Mouse (Mus musculus) gastrocnemius, adult 18-20 months (tissue): ENCODE data around the gene Casc3. TPM values are rescaled to one million over a fixed set of nuclear protein-coding genes. Genes with fewer than 3 reads are reported as not detected.

Experiments used
- DNase-seq: peaks from one replicate; pipeline ENCODE4 v3.0.0; 2021; ENCODE audit warnings: low spot score
- total RNA-seq, 2 experiments: library from RNA; stranded (reverse); gene quantifications; 2 replicates each; pipeline ENCODE4 v1.2.3; 2021

Gene Casc3
- total RNA-seq, 2 experiments from 2014 or later = 14.0 to 15.6 TPM

DNA sequence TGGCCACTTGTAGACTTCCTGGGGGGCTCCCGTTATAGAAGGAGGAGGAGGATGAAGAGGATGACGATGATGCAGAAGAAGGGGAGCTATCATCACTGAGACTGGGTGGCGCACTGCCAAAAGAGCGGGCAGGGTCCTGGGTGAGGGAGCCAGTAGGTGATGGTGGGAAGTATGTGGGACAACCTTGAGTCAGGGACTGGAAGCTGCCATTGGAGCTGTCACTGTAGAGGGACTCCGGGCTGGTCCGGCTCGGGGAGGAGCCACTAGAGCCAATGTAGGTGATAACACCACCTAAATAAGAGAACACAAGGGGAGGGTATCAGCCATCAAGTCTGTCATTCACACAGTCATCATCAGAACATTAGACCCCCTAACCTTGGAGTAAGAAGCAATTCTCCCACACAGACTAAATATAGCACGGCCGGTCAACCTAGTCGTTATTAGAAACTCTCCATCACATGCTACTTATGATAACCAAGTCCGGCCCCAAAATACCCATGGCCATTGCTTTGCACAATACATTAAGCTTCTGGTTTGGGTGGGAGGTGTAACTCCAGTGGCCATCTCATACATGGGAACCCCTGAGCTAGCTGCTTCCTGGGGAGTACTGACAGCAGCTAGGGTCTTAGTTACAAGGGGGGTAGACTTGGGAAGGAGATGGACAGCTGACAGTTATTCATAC lies 32.7 kb upstream of the Casc3 start:
- DNase-seq = peak; percentile 49

DNA sequence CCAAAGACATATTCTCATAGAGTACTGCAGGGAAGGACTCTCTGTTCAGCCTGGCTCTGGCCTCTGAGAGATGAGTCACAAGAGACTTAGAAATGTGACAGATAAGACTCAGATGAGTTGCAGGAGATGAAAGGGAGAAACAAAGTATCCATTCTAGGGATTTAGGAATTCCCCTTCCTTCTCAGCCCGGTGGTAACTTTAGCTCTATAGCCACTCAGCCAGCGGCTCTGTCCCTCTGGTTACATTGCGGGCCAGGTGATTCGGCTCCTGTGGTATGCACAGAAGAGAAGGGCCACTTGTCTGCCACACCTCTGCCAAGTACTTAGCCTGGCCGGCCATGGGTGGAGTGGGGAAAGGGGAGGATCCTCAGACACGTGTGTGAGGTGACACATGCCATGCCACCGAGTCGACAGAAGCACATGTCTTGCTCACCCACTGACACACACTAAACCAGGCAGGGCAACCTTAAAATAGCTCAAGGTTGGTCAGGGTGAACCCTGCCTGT lies 32.0 kb upstream of the Casc3 start:
- DNase-seq = peak; percentile 93

DNA sequence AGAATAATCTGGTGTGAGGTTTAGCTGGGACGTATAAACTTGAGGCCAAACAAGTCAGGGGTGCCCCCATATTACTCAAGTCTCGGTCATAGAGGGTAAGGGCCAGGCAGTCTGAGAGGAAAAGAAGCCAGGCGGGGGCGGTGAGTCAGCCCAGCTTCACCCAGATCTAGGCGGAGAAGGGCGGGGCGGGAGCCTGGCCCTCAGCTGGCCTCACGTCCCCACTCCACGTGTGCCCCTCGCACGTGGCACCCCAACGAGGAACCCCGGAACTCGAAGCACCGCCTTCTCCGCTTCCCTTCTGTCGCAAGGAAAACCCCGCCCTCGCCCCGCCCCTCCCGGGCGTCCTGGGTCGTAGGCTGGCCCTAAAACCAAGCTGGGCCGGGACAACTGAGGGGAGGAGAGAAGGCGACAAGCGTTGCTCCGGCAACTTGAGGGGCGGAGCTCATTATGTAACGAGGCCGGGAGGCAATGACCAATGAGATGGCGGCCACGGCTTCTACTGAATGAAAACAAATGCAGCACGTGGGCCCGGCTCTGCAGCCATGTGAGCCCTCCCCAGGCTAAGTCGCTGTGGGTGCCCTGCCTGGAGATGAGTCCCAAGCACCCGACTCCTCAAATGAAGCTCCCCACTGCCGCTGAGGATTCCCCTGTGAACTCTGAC lies 30.9 kb upstream of the Casc3 start:
- DNase-seq = peak; percentile 100

DNA sequence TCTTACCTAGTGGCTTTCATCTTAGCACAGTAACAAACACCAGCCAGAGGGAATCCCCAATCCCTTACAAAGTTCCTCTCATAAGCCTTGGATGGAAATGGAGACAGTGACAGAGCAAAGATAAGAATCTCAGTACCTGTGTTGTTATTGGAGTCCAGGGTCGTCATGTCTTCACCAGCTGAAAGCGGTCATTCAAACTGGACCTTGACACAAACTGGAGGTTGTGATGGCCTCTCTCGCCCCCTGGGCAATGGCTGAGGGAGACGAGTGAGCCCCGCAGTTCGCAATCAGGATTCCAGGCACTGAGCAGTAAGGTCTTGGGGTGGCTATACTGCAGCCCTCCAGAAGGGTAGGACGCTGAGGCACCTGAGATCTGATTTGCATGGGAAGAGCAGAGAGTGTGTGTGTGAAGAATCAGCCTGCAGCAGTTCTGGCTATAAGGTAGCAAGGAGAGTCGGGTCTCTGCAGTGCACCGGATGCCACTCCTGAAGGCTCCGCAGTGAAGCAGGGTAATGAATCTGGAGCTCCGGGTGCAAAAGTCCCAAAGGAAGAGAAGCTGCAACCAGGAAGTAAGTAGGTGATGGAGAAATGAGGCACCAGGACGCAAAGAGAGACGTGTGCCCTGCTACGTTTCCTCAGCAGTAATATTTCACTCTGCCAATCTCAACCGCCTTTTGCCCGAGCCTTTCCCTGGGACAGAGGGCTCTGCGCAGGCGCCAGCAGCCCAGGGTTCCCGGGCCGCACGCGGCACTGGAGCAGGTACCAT lies 29.9 kb upstream of the Casc3 start, which contains the start of gene Nr1d1:
TSS of gene Nr1d1 (minus strand) at position 752 of the 766 bp plus-strand sequence.
- no peak for DNase-seq

DNA sequence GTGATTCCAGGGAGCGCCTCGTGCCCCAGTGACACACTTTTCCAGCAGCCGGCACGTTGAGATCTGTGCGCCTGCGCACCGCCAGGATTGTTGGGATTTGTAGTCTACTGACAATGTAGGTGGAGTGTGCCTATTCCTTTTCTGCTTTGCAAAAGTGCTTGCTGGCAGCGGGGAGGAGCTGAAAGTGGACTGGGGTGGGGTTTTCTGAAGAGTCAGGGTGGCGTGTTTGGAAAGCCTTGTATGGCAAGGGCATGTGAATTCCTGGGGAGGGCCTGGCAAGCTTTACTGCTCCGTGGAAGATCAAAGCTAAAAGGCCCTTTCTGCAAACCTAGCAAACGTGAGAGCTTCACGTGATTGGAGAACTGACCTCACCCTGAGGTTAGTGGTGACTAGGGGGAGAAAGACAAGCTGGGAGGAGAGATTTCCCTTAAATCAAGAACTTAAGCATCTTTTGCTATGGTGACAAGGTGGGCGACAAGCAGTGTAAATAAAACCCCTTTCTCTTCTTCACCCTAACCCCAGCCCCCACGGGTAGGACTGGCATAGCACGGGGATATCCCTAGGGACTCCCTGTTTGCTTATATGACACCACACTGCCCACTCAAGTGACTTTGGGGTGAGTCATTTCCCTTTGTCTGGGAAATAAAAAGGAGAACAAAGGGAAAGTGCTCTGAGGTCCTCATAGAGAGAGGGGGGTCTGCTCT lies 29.2 kb upstream of the Casc3 start:
- DNase-seq = peak; percentile 100

DNA sequence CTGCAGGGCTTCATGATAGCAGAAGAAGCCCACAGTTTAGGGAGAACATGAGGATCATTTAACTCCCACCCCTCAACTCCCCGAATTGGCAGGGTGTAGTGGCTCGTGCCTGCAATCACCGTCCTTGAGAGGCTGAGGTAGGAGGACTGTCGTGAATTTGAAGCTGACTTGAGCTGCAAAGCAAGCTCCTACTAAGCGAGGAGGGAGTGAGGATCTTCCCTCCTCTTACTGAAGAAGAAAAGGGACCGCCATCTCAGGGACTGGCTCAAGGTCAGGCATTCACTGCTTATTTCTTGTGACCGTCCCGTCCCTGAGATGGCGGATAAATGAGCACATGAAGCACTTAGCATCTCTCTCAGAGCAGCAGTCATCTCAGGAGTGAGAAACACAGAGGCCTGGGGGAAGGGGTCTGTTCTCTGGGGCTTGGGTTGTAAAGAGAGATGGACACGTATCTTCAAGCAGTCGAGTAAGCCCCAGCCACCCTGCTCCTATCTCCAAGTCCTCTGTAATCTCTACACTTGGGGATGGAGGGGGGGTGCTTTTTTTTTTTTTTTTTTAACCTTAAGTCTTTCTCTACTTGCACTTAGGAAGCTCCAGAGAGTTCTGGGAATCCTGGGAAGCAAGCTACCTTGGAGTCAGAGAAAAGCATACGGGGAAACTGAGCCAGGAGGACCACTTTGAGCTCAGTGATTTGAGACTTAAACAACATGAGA lies 28.5 kb upstream of the Casc3 start:
- no peak for DNase-seq

DNA sequence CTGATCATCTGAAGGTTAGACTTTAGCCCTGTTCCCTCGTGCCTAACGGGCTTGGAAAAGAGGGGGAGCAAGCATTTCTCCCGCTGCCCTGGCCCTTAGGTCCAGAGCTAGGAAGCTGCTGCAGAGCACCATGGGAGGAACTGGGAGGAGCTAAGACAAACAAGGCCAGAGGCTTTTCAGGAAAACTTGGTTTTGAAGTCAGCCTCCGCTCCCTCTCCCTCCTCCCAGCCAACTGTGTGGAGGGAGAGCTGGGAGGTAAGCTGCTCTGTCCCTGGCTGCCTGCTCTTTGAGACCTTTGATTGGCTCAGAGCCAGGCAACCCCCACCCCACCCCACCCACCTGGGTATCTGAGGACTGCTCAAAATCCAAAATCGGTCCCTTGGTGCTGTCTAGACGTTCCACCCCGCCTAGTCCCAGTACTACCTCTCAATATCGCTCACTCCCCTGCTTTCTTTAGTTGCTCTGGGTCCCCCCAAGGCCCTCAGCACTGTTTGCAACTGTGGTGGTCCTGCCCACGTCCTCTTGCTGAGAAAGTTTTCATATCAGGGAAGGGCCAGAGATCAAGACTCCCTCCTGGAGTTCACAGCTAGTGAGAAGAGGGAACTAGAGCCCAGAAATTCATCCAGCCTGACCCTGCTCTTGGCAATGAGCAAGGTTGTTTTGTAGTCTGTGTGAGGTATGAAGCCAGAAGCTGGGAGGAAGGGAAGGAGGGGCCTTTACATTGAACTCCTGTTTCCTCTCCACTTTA lies 27.7 kb upstream of the Casc3 start:
- peak; percentile 67 for DNase-seq

DNA sequence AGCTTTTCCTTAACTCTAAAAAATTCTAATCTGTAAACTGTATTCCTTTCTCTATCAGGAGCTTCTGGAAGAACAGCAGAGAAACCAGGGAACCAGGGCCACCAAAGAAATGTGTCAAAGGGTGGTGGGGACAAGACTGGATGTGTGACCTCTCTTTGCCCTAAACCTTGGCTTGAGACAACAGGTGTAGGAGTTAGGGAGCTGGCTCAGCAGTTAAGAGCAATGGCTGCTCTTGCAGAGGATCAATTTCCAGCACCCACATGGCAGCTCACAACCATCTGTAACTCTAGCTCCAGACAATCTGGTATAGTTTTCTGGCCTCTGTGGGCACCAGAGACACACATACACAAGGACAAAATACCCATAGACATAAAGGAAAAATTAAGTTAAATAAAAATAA lies 26.8 kb upstream of the Casc3 start:
- DNase-seq = no peak

DNA sequence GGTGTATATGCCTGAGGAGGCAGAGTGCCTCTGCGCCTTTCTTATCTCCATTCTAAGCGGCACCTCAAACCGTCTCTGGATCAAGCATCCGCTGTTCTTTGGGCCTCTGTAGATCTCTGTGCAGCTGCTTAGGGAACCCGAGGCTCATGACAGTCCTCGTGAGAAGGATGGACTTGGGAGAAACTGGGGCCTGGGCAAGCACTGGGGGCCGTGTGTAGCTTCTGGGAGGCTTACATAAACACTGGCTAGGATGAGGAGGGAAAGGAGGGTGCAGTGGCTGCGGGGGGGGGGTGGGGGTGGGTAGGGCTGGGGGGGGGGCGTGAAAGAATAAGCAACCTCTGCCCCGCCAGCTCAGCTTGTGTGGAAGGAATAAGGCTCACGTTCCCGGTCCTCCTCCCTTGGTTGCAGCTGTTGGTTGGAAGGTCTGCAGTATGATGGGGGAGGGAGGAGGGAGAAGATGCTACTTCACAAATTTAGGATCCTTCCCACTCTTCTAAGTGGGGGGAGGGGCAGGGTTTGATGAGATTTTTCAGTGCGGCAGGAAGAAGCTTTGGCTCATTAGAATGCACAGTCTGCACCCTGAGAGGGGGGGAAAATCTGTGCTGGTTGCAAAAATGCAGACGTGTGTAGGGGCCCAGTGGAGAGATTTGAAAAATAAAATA lies 22.7 kb upstream of the Casc3 start:
- peak; percentile 79 for DNase-seq

DNA sequence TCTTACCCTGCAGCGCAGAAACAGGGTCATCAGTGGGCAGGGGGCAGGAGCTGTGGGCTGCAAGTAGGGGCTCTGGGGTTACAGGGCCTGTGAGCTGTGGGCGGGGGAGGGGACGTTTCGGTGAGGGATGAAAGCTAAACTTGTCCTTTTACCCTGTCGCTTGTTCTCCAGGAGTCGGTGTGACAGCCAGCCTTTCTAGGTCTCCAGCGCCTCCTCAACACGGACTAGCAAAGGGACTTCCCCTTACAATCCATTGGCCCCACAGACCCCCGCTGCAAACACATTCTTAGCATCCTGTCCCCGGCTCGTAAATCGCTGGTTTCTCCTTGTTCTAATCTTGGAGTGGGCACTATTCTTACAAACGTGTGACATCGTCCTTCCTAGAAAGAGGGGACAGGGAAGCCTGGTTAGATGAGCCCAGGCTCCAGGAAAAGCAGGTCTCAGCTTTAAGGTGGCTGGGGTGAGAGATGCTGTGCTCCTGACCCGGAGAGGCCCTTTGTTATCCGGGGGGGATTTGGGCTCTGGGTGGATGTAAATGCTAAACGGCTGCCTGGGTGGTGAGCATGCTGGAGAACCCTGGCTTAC lies 22.0 kb upstream of the Casc3 start:
- no peak for DNase-seq

DNA sequence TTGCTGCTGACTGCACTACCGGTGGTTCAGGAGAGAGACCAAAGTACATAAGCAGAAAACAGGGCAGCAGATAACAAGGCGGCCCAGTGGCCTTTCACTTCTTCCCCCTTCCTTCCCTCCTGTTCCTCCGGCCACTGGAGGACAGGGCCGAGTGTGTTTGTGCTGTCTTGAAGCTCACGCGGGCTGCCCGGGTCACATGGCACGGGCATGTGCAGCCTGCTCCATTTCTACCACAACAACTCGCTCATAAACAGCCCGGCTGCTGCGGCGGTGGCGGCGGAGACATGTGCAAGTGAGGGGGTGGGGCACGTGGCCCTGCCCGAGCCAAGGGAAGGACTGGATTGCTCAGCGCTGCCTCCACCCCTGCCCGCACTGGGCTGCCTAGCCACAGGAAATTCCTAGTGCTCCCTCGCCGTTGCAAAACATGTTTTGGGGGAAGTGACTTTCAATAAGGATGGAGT lies 21.4 kb upstream of the Casc3 start:
- peak; percentile 98 for DNase-seq

DNA sequence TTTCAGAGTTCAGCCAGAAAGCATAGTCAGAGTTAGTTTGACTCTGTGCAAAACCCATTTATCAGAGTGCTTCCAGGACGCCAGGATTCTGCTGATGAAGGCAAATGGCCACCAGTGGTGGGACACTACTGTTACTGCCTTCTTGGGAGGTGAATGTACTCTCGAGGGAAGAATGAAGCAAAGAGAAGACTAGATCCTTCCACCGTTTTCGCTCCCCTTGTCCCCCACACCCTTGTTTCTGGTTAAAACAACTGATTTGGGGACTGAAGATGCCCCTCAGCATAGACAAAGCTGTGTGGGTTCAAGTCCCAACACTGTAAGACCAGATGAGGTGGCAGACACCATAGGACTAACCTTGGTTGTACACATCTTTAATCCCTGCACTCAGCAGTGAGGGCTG lies 20.6 kb upstream of the Casc3 start:
- peak; percentile 14 for DNase-seq

DNA sequence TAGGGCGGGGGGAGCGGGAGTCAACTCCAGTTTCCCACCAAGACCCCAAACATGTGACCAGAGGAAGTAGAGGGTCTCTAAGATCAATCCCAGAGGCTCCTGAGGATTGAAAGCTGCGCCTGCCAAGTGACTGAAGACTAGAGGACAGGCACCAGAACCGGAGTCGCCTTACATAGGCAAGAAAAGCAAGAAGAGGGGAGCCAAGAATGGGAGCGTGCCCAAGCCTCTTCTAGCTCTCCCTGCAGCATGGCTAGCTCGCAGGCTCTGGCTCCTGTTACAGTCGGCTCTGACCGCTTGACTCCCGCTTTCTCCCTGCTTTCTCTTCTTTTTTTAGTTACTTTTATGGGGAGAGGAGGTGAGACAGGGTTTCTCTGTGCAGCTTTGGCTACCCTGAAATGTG lies 19.5 kb upstream of the Casc3 start:
- DNase-seq = peak; percentile 85

DNA sequence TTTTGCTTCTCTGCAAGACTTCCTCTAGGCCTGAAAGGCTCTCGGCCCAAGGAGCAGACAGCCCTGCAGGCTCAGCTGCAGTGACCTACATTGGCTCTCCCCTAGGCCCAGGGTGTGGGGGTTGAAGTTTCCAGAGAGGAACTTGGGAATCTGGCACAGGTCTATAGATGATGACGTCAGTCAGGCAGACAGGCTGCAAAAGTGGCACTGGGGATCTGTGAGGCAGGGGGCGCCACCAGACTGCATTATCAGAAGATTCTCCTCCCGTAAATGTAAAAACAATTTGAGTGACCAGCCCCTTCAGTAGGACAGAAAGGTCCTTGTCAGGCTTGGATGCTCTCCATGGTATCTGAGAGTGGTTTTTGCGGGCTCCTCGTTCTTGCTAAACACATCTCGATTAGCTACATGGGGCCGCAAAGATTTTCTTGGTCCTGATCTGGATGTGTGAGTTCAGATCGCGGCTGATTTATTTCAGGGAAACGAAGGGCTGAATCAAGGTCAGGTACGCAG lies 18.9 kb upstream of the Casc3 start:
- peak; percentile 91 for DNase-seq

DNA sequence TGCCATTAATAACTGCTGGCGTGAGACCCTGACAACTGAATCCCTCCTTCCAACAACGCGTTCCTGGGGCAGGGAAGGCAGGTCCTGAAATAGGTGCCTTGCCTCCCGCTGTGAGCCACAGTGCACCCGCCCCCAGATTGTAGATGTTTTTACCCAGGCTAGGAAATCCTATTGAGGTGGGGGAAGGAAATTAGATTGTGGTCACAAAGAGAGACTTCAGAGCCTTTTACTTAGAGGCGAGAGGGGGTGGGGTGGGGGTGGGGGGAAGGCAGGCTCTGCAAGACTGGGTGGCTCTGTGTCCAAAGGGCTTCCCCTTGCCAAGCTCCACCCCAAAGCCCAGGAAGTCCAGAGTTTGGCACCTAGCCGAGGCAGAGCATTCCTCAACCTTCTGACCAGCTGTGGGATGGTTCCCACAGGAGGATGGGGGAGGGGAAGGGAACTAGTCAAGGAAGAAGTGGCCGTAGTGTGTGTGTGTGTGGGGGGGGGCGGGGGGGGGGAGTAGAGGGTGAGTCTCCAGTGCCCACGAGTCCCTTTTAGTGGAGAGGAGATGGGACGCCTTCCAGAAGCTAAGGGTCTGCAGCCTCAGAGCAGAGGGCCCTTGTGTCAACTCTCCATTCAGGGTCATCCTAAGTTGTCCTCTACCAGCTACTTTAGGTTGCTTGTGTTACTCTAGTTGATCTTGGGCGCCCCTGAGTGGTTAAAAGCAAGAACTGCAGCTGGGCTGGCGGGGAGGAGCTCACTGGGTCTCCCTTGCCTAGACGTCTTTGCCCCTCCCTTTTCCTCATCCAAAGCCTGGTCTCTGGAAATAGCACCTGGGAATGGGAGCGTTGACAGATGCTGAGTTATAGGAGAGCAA lies 18.1 kb upstream of the Casc3 start:
- DNase-seq = peak; percentile 100

DNA sequence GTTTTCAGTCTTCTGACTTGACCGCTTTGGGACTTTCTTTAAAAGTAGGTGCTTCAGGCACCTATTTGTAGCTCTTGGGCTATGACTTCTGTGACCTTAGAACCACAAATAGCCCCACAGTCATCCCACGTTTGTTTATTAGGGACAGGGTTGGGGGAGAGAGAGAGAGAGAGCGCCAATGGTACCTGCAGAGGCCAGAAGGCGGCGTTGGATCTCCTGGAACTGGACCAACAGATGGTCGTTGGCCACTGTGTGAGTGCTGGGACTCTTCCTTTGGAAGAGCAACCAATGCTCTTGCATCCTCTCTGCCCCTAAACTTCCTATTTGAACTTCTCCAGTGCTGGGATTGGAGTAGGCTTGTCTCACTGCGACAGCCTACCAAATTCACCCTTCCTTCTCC lies 17.5 kb upstream of the Casc3 start:
- DNase-seq = no peak

DNA sequence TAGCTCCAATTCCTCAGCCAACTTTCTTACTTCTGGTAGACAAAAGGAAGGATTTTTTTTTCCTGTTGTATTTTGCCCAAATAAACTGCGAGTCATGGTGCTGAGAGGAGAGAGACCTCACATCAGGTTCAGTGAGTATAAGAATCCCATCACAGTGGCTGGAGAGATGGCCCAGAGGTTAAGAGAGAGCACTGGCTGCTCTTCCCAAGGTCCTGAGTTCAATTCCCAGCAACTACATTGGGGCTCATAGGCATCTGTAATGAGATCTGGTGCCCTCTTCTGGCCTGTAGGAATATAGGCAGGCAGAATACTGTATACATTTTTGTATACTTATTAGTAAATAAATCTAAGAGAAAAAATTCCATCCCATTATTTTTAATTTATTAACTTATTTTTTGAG lies 17.0 kb upstream of the Casc3 start:
- no peak for DNase-seq

DNA sequence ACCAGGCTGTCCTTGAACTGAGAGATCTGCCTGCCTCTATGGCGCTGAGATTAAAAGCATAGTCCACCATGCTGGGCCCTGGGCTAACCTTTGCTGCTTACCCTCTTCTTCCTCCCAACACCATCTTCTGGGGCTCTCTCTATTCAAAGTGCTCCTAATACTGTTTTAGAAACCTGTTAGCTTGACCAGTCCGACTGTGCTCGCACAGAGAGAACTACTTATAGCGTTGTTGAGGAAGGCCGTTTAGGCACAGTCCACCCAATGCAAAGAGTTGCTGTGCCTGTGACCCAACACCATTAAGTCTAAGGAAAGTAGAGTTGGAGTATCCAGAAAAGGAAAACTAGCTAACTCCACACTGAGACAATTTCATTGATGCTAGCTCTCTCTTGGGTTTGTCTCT lies 16.6 kb upstream of the Casc3 start:
- DNase-seq = no peak
